Mouse (Mus musculus) embryonic facial prominence, embryonic 12.5 days (tissue): ENCODE measurements around the gene Gm4787. TPM values are rescaled to one million over a fixed set of nuclear protein-coding genes. Genes with fewer than 3 reads are reported as not detected.
"Not testable (repeated sequence)": the region's sequence is repeated elsewhere in the genome, so short reads cannot be mapped to it uniquely, and the experiment has no call there.

Experiments used
- ATAC-seq: fragments of 200-750 bp; cut with Nextera tagmentation; 2 replicates; pipeline ENCODE4 v1.8.0; 2017; ENCODE audit not compliant: insufficient number of reproducible peaks, insufficient read depth, low FRiP score, low TSS enrichment
- H3K27ac ChIP-seq: fragments of 300-500 bp; sonication (generic); 2 replicates; pipeline ENCODE4 v1.5.1; 2016; ENCODE audit warnings: mild to moderate bottlenecking
- H3K27me3 ChIP-seq: fragments of 300-500 bp; sonication (generic); 2 replicates; pipeline ENCODE4 v1.6.1; 2016; ENCODE audit warnings: mild to moderate bottlenecking, moderate library complexity
- H3K36me3 ChIP-seq: fragments of 300-500 bp; sonication (generic); 2 replicates; pipeline ENCODE4 v1.6.1; 2016; ENCODE audit warnings: mild to moderate bottlenecking
- H3K4me1 ChIP-seq: fragments of 300-500 bp; sonication (generic); 2 replicates; pipeline ENCODE4 v1.6.1; 2016
- H3K4me2 ChIP-seq: fragments of 300-500 bp; sonication (generic); replicated peaks from 2 replicates; pipeline ENCODE4 v1.6.1; 2016; ENCODE audit warnings: mild to moderate bottlenecking, moderate library complexity
- H3K4me3 ChIP-seq: fragments of 300-500 bp; sonication (generic); 2 replicates; pipeline ENCODE4 v1.5.1; 2016; ENCODE audit warnings: mild to moderate bottlenecking
- H3K9ac ChIP-seq: fragments of 300-500 bp; sonication (generic); 2 replicates; pipeline ENCODE4 v1.6.1; 2016; ENCODE audit warnings: mild to moderate bottlenecking, moderate library complexity
- H3K9me3 ChIP-seq: fragments of 300-500 bp; sonication (generic); 2 replicates; pipeline ENCODE4 v1.6.1; 2016; ENCODE audit warnings: mild to moderate bottlenecking, moderate library complexity
- WGBS: fragments of 180-500 bp; shearing (Covaris S2); methylation state at CpG from one replicate; pipeline ENCODE4 v1.1.7; 2016; 5-methylcytosine and 5-hydroxymethylcytosine counted together
- polyA plus RNA-seq: library from polyadenylated mRNA; unstranded; fragments of >200 nt; fragmentation: Nextera tagmentation; extraction: Ambion mirVana; gene quantifications from 2 replicates; pipeline ENCODE4 v1.2.1, GENCODE M21; 2016

Gm4787 gene
- polyA plus RNA-seq = 0.19 and 0.22 TPM in 2 replicates

- H3K36me3 ChIP-seq, H3K27ac ChIP-seq, H3K27me3 ChIP-seq, H3K4me1 ChIP-seq, H3K4me3 ChIP-seq, H3K9me3 ChIP-seq, H3K4me2 ChIP-seq, ATAC-seq, H3K9ac ChIP-seq: not testable (repeated sequence)
- 82% methylated on average over 1 of the region's 1 CpGs for WGBS
These were observed at the start of gene Gm4787 for GRCm38 (mm10) chr12:81379364-81379763. Gene Gm4787, minus strand, starts transcription at chr12:81379464.

GRCm38 (mm10) chr12:81421846-81422245, 42.6 kb upstream of the Gm4787 start, which contains the start of gene Adam4:
Gene Adam4, minus strand, starts transcription at chr12:81421946.
- WGBS = 81% methylated on average over 1 of the region's 1 CpGs

GRCm38 (mm10) chr12:81413211-81413610, 33.9 kb upstream of the Gm4787 start:
- Histone ChIP-seq H3K4me3 (no peak overlapping the region), H3K4me1 (no peaks in the 10 kb centered on the region), H3K9me3 (no peaks in the 10 kb centered on the region), H3K27me3 (no peaks in the 10 kb centered on the region), H3K4me2 (no peak overlapping the region), H3K27ac (no peak overlapping the region), H3K9ac (no peak overlapping the region), H3K36me3 (no peaks in the 10 kb centered on the region)
- no peak for ATAC-seq
- 84% methylated on average over 3 of the region's 3 CpGs for WGBS

More at GRCm38 (mm10) chr12:81421846-81422245, 42.6 kb upstream of the Gm4787 start, which contains the start of gene Adam4:
- H3K9ac ChIP-seq = no peak within 1 kb of the TSS
- no peaks in the 10 kb centered on the region for H3K4me1 ChIP-seq
- no peak within 1 kb of the TSS for H3K4me3 ChIP-seq
- ATAC-seq = no peak
- H3K36me3 ChIP-seq = peaks cover 10% of the 10 kb centered on the region; the same call in 1 of the 2 replicates
- H3K27me3 ChIP-seq = no peaks in the 10 kb centered on the region
- H3K9me3 ChIP-seq = peaks cover 7% of the 10 kb centered on the region; the same call in 1 of the 2 replicates
- H3K4me2 ChIP-seq = no peak within 1 kb of the TSS
- H3K27ac ChIP-seq = no peak within 1 kb of the TSS

GRCm38 (mm10) chr12:81408966-81409365, 29.7 kb upstream of the Gm4787 start:
- H3K9ac ChIP-seq = no peak overlapping the region
- WGBS = 78% methylated on average over 3 of the region's 3 CpGs
- H3K9me3 ChIP-seq = no peaks in the 10 kb centered on the region
- no peak overlapping the region for H3K4me3 ChIP-seq
- no peak for ATAC-seq
- no peak overlapping the region for H3K4me2 ChIP-seq
- H3K27ac ChIP-seq = no peak overlapping the region
- peaks cover 4% of the 10 kb centered on the region for H3K36me3 ChIP-seq
- no peaks in the 10 kb centered on the region for H3K4me1 ChIP-seq
- no peaks in the 10 kb centered on the region for H3K27me3 ChIP-seq

- no peak overlapping the region for H3K4me3 ChIP-seq
- peaks cover 4% of the 10 kb centered on the region for H3K36me3 ChIP-seq
- no peaks in the 10 kb centered on the region for H3K27me3 ChIP-seq
- H3K9me3 ChIP-seq = no peaks in the 10 kb centered on the region
- 21% methylated on average over 1 of the region's 1 CpGs for WGBS
- ATAC-seq = no peak
- no peak overlapping the region for H3K9ac ChIP-seq
- H3K27ac ChIP-seq = no peak overlapping the region
- no peaks in the 10 kb centered on the region for H3K4me1 ChIP-seq
- H3K4me2 ChIP-seq = no peak overlapping the region
These were observed 22.9 kb upstream of the Gm4787 start for GRCm38 (mm10) chr12:81402187-81402586.

- no peak overlapping the region for H3K9ac ChIP-seq
- no peaks in the 10 kb centered on the region for H3K9me3 ChIP-seq
- H3K27ac ChIP-seq = no peak overlapping the region
- no peak overlapping the region; the same call in 1 of the 2 replicates for H3K4me2 ChIP-seq
- no peak overlapping the region for H3K4me3 ChIP-seq
- H3K27me3 ChIP-seq = peaks cover 40% of the 10 kb centered on the region
- 74% methylated on average over 5 of the region's 5 CpGs for WGBS
- ATAC-seq = no peak
- H3K36me3 ChIP-seq = no peaks in the 10 kb centered on the region
- peaks cover 8% of the 10 kb centered on the region; the same call in 1 of the 2 replicates for H3K4me1 ChIP-seq
These were observed 45.4 kb downstream of the Gm4787 start for GRCm38 (mm10) chr12:81333841-81334240.

- H3K27ac ChIP-seq = no peak within 1 kb of the TSS
- ATAC-seq = peak; percentile 72; the same call in 1 of the 2 replicates
These were observed 46.3 kb downstream of the Gm4787 start, which contains the start of gene Slc8a3 for GRCm38 (mm10) chr12:81332875-81333421. Gene Slc8a3, minus strand, starts transcription at chr12:81333180.

GRCm38 (mm10) chr12:81331937-81332874, 47.1 kb downstream of the Gm4787 start:
- Histone ChIP-seq H3K4me2 (peak overlapping the region; percentile 99), H3K9me3 (no peaks in the 10 kb centered on the region), H3K36me3 (no peaks in the 10 kb centered on the region), H3K9ac (peak overlapping the region; percentile 66), H3K4me3 (peak overlapping the region; percentile 56), H3K4me1 (peaks cover 8% of the 10 kb centered on the region; the same call in 1 of the 2 replicates), H3K27me3 (peaks cover 40% of the 10 kb centered on the region), H3K27ac (no peak overlapping the region)
- peak; percentile 82 for ATAC-seq
- 2% methylated on average over 50 of the region's 54 CpGs for WGBS

More at GRCm38 (mm10) chr12:81332875-81333421, 46.3 kb downstream of the Gm4787 start, which contains the start of gene Slc8a3:
- H3K9me3 ChIP-seq = no peaks in the 10 kb centered on the region
- peaks cover 40% of the 10 kb centered on the region for H3K27me3 ChIP-seq
- H3K4me2 ChIP-seq = peak within 1 kb of the TSS; percentile 99
- peak within 1 kb of the TSS; percentile 56 for H3K4me3 ChIP-seq
- peaks cover 8% of the 10 kb centered on the region; the same call in 1 of the 2 replicates for H3K4me1 ChIP-seq
- WGBS = under 1% methylated on average over 47 of the region's 47 CpGs
- H3K36me3 ChIP-seq = no peaks in the 10 kb centered on the region
- peak within 1 kb of the TSS; percentile 66 for H3K9ac ChIP-seq

- H3K4me2 ChIP-seq = peak overlapping the region; percentile 99; the same call in 1 of the 2 replicates
- no peaks in the 10 kb centered on the region for H3K9me3 ChIP-seq
- H3K4me3 ChIP-seq = no peak overlapping the region
- WGBS = 40% methylated on average over 5 of the region's 5 CpGs
- H3K27me3 ChIP-seq = peaks cover 40% of the 10 kb centered on the region
- peaks cover 8% of the 10 kb centered on the region; the same call in 1 of the 2 replicates for H3K4me1 ChIP-seq
- H3K36me3 ChIP-seq = no peaks in the 10 kb centered on the region
- no peak overlapping the region for H3K9ac ChIP-seq
- ATAC-seq = no peak
- H3K27ac ChIP-seq = no peak overlapping the region
These were observed 48.1 kb downstream of the Gm4787 start for GRCm38 (mm10) chr12:81331046-81331638.
